Comparison of ENCODE assay signal across 10 mouse cellular contexts in genomic region chr6:145303641-145304070, GRCm38 (mm10). TPM values are rescaled to one million over a fixed set of nuclear protein-coding genes. Genes with fewer than 3 reads are reported as not detected.
DNase-seq lines count a peak whose midpoint lies in the region; ATAC-seq lines count a peak whose summit lies in the region.
"Had no signal": no experiment of that assay in that cellular context is flagged by ENCODE, and none has a peak within 500 bp of the region (broad histone marks: within the 10 kb centered on the region; RNA-seq: fewer than 3 reads in every experiment).

No protein-coding gene starts in this region.

- H3K27ac ChIP-seq in heart, embryonic 10.5 days: peak overlapping the region; percentile 79
- peak overlapping the region; percentile 65 for H3K27ac ChIP-seq in liver, embryonic 15.5 days (replicated peaks)

- WGBS in heart, embryonic 10.5 days: 4% methylated on average over 18 of the region's 18 CpGs
- 3% methylated on average over 18 of the region's 18 CpGs for WGBS in liver, embryonic 15.5 days (ENCODE audit: insufficient replicate concordance)

- H3K4me2 ChIP-seq in liver, embryonic 15.5 days: peak overlapping the region; percentile 66

- ATAC-seq in liver, embryonic 15.5 days (ENCODE audit: insufficient read depth): peak; percentile 49; the same call in 1 of the 2 replicates
- ATAC-seq: Patski had no signal

- peaks cover 73% of the 10 kb centered on the region for H3K27me3 ChIP-seq in heart, embryonic 10.5 days (ENCODE audit: insufficient read depth, poor library complexity, severe bottlenecking)
- H3K27me3 ChIP-seq in liver, embryonic 15.5 days: no peaks in the 10 kb centered on the region; the same call in 1 of the 2 replicates
- H3K27me3 ChIP-seq: Patski had no signal

- peaks cover 10% of the 10 kb centered on the region; the same call in 1 of the 2 replicates for H3K9me3 ChIP-seq in heart, embryonic 10.5 days
- no peaks in the 10 kb centered on the region for H3K9me3 ChIP-seq in liver, embryonic 15.5 days (replicated peaks)

- H3K9ac ChIP-seq in liver, embryonic 15.5 days: peak overlapping the region; percentile 30

- peaks cover 18% of the 10 kb centered on the region for H3K4me1 ChIP-seq in heart, embryonic 10.5 days
- H3K4me1 ChIP-seq in liver, embryonic 15.5 days (replicated peaks): peaks cover 28% of the 10 kb centered on the region

- peak overlapping the region; percentile 38 for H3K4me3 ChIP-seq in heart, embryonic 10.5 days
- peak overlapping the region; percentile 48 for H3K4me3 ChIP-seq in liver, embryonic 15.5 days (replicated peaks)
- H3K4me3 ChIP-seq: myocyte had no signal

- no peaks in the 10 kb centered on the region for H3K36me3 ChIP-seq in heart, embryonic 10.5 days
- no peaks in the 10 kb centered on the region for H3K36me3 ChIP-seq in liver, embryonic 15.5 days (replicated peaks)

- DNase-seq in layer of hippocampus, adult 11-12 months (ENCODE audit: low spot score): peak; percentile 46
- no peak for DNase-seq in layer of hippocampus, adult 9-10 months (ENCODE audit: low spot score)
- DNase-seq in cerebellum, postnatal 10 days: peak; percentile 74
- DNase-seq in heart, embryonic 10.5 days (ENCODE audit: low spot score): peak; percentile 94
- DNase-seq in kidney, adult 8-10 months: peak; percentile 31 to 50
- peak; percentile 73 to 78 for DNase-seq in natural killer cell, adult 2 months (ENCODE audit: low spot score in 2 of 2)
- peak; percentile 89 for DNase-seq in thymus, postnatal 0 days (ENCODE audit: low spot score)

RNA-seq across cellular contexts. Expression of gene Kras, which starts 53.6 kb away (rescaled TPM):
- 45.2 and 70.6 TPM in 2 replicates for polyA plus RNA-seq in heart, embryonic 10.5 days (2016; fragmentation: Nextera tagmentation; extraction: Ambion mirVana)
- polyA plus RNA-seq in liver, embryonic 15.5 days (2015; fragmentation: Nextera tagmentation; extraction: Ambion mirVana): 50.4 and 51.8 TPM in 2 replicates
- polyA plus RNA-seq in thymus, postnatal 0 days (2015; fragmentation: Nextera tagmentation; extraction: Ambion mirVana): 122 and 134 TPM in 2 replicates
